Mouse (Mus musculus) neural tube, embryonic 12.5 days (tissue): ENCODE results near the gene Nfib. TPM values are rescaled to one million over a fixed set of nuclear protein-coding genes. Genes with fewer than 3 reads are reported as not detected.

Experiments
- ATAC-seq: fragments of 200-750 bp; cut with Nextera tagmentation; 2 replicates; pipeline ENCODE4 v1.8.0; 2017; ENCODE audit warnings: low read depth, mild to moderate bottlenecking, moderate TSS enrichment, moderate library complexity; ENCODE audit not compliant: low FRiP score
- H3K27ac ChIP-seq: fragments of 300-500 bp; sonication (generic); 2 replicates; pipeline ENCODE4 v1.5.1; 2016
- H3K27me3 ChIP-seq: fragments of 300-500 bp; sonication (generic); replicated peaks from 2 replicates; pipeline ENCODE4 v1.6.1; 2016; ENCODE audit warnings: mild to moderate bottlenecking
- H3K36me3 ChIP-seq: fragments of 300-500 bp; sonication (generic); 2 replicates; pipeline ENCODE4 v1.6.1; 2016; ENCODE audit warnings: mild to moderate bottlenecking
- H3K4me1 ChIP-seq: fragments of 300-500 bp; sonication (generic); 2 replicates; pipeline ENCODE4 v1.6.1; 2016
- H3K4me2 ChIP-seq: fragments of 300-500 bp; sonication (generic); replicated peaks from 2 replicates; pipeline ENCODE4 v1.6.1; 2016; ENCODE audit warnings: mild to moderate bottlenecking
- H3K4me3 ChIP-seq: fragments of 300-500 bp; sonication (generic); 2 replicates; pipeline ENCODE4 v1.5.1; 2016
- H3K9ac ChIP-seq: fragments of 300-500 bp; sonication (generic); 2 replicates; pipeline ENCODE4 v1.6.1; 2016; ENCODE audit warnings: mild to moderate bottlenecking
- H3K9me3 ChIP-seq: fragments of 300-500 bp; sonication (generic); 2 replicates; pipeline ENCODE4 v1.6.1; 2016; ENCODE audit warnings: mild to moderate bottlenecking
- WGBS: fragments of 180-500 bp; shearing (Covaris S2); methylation state at CpG from one replicate; pipeline ENCODE4 v1.1.7; 2016; 5-methylcytosine and 5-hydroxymethylcytosine counted together
- polyA plus RNA-seq: library from polyadenylated mRNA; unstranded; fragments of >200 nt; fragmentation: Nextera tagmentation; extraction: Ambion mirVana; gene quantifications from 2 replicates; pipeline ENCODE4 v1.2.1, GENCODE M21; 2016

Nfib gene
- polyA plus RNA-seq, 1 experiment from 2014 or later, result 51.0 TPM

DNA sequence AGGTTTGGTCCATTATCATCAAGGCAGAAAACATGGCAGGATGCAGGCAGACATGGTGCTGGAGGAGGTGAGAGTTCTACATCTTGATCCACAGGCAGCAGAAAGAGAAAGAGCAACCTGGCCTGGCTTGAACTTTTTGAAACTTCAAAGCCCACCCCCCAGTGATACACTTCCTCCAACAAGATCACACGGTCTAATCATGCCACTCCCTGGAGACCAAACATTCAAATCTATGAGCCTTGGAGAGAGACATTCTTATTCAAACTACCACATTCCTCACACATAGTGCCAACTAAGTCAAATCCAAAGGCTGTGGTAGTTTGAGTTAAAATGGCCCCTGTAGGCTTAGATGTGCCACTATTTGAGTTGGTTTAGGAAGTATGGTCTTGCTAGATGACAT is 104.9 kb downstream of the Nfib start:
- H3K9ac ChIP-seq, result no peak overlapping the region

DNA sequence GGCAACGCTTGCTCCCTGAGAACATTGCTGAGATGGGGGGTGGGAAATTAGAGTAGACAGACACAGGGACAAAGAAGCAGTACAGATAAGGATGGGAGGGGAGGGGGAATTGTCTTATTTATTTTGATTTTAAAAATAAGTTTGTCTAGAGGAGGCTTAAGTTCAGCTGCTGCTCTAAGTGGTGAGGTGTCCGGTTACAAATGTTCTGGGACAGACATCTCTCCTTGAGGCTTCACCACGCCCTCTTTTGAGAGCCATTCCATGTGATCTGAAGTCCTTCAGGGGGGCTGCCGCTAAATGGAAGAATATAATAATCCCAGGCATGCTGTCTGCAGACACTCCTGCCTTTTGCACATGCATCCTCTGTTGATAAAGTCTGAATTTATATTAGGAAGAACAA is 107.1 kb downstream of the Nfib start:
- H3K27ac ChIP-seq, result no peak overlapping the region
- H3K27me3 ChIP-seq, result no peaks in the 10 kb centered on the region
- no peak for ATAC-seq

More for the DNA sequence above, 104.9 kb downstream of the Nfib start:
- no peaks in the 10 kb centered on the region for H3K36me3 ChIP-seq
- no peak for ATAC-seq
- 0 out of 2 replicates have a peak, but pooled peaks cover 4% of the 10 kb centered on the region for H3K9me3 ChIP-seq
- H3K4me3 ChIP-seq, result no peak overlapping the region
- H3K27ac ChIP-seq, result no peak overlapping the region
- H3K4me1 ChIP-seq, result 0 out of 2 replicates have a peak, but pooled peaks cover 9% of the 10 kb centered on the region
- H3K27me3 ChIP-seq, result no peaks in the 10 kb centered on the region
- H3K4me2 ChIP-seq, result no peak overlapping the region
- WGBS, result 86% methylated on average over 1 of the region's 1 CpGs

DNA sequence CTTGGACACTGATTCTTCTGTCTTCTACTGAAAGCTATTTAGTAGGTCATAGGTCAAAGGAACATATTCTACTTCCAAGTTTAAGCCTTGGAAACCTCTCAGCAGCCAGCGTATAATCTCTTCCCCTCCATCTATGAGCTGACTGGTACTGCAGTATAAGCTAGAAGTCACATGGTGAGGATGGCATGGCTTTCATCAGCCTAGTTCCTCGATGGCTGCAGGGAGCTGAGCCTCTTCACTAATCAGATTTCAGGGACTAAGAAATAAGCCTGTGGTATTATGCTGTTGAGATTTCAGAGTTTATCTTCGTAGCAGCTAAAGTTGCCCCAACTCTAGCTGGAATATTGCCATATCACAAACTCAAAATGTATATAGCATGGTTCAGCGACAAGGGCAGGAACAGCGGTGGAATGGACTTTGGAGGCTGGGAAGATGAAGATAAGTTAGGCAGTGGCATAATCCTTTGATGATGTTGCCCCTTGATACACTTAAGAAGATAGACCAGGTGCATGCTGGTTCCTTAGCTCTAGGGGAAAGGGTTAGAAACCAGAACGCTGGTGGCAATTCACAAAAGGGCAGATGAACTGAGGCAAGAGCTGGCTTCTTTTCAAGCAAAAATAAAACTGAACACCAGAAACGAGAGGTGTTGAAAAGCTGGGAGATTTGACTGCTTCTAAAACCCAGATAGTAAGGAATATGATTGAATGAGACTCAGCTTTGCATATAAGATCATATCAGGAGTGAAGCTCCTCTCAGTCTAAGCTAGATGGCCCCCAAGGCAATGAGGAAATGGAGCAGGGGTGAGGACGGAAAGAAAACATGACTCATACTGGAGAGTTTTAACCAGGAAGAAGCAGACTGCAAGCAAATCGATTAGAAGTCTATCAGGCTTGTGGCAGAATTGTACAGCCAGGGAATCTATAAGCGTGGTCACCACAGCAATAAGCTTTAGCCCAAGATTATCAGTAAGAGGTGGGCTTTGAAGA is 111.6 kb downstream of the Nfib start:
- no peak overlapping the region for H3K4me2 ChIP-seq
- no peak overlapping the region for H3K27ac ChIP-seq
- 89% methylated on average over 10 of the region's 10 CpGs for WGBS
- no peaks in the 10 kb centered on the region for H3K9me3 ChIP-seq
- H3K36me3 ChIP-seq, result no peaks in the 10 kb centered on the region
- no peak overlapping the region for H3K9ac ChIP-seq
- no peak for ATAC-seq
- no peak overlapping the region for H3K4me3 ChIP-seq
- H3K4me1 ChIP-seq, result no peaks in the 10 kb centered on the region
- no peaks in the 10 kb centered on the region for H3K27me3 ChIP-seq

More for the DNA sequence above, 107.1 kb downstream of the Nfib start:
- Histone ChIP-seq H3K4me2 (no peak overlapping the region), H3K9ac (no peak overlapping the region), H3K9me3 (0 out of 2 replicates have a peak, but pooled peaks cover 4% of the 10 kb centered on the region), H3K4me1 (no peaks in the 10 kb centered on the region), H3K36me3 (no peaks in the 10 kb centered on the region), H3K4me3 (no peak overlapping the region)
- 78% methylated on average over 4 of the region's 4 CpGs for WGBS

DNA sequence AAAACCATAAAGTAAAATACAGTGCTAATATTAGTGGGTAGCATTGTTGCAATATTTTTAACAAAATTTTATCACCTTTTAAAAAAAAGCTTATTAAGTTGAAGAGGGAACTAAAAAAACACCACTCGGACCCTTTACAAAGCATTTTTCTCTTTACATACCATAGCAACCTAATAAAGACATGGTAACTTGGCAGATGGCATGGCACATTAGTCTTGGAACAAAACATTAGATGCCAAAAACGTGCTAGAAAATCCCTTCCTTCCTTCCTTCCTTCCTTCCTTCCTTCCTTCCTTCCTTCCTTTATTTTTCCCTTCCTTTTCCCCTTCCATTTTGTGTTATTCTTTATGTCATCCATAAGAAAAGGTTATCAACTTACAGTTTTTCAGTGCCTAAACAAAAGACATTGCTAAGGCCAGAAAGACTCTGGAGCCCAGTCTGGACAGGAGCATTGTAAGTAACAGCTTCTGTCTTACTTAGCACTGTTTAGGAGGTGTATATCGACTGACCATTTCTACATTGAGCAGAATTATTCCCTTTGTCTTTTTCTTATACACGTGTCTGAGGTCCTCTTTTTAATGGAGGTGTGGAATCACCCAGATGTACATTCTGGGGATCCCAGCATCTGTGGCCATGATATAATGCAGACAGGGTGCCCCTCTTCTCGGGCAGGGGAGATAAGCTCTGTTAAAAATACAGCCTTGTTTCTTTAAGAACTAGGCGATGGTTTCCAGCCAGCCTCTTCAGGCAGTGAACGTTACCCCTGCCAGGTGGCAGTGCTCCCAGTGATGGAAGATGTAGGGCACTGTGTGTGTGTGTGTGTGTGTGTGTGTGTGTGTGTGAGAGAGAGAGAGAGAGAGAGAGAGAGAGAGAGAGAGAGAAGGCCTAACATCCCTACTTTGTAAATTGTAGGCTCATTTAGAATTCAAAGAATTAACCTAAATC is 113.2 kb downstream of the Nfib start:
- Histone ChIP-seq H3K27ac (no peak overlapping the region), H3K36me3 (no peaks in the 10 kb centered on the region), H3K9ac (no peak overlapping the region), H3K27me3 (no peaks in the 10 kb centered on the region), H3K9me3 (no peaks in the 10 kb centered on the region), H3K4me2 (no peak overlapping the region), H3K4me1 (no peaks in the 10 kb centered on the region), H3K4me3 (no peak overlapping the region)
- 43% methylated on average over 7 of the region's 7 CpGs for WGBS
- no peak for ATAC-seq

DNA sequence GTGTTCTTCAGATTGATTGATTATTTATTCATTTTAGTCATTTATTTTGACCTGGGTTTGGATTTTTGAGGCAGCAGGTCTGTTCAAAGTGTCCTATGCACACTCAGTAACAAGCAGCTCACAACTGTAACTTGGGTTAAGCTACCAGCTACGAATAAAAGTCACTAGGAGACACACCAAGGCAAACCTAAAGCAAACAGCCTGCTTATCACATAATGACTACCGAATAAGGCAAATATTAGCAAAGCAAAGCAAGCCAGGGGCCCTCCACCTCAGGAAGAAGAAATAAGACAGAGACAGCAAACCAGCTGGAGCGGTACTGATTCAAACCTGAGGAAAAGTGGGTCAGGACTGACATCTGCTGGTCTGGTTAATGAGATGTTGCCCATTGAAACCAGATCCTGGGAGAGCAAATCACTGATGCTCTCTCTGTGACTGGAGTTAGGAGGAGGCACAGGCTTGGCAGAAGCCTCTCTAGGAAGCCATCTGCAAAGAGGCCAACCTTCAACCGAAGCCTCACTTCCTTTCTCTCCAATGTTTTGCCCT is 116.1 kb downstream of the Nfib start:
- no peaks in the 10 kb centered on the region for H3K27me3 ChIP-seq
- no peaks in the 10 kb centered on the region for H3K36me3 ChIP-seq
- peaks cover 3% of the 10 kb centered on the region; the same call in 1 of the 2 replicates for H3K4me1 ChIP-seq
- H3K9me3 ChIP-seq, result no peaks in the 10 kb centered on the region
- H3K9ac ChIP-seq, result no peak overlapping the region
- H3K4me2 ChIP-seq, result no peak overlapping the region
- WGBS, result 48% methylated on average over 4 of the region's 4 CpGs
- H3K4me3 ChIP-seq, result no peak overlapping the region
- no peak overlapping the region for H3K27ac ChIP-seq
- peak; percentile 58; the same call in 1 of the 2 replicates for ATAC-seq

DNA sequence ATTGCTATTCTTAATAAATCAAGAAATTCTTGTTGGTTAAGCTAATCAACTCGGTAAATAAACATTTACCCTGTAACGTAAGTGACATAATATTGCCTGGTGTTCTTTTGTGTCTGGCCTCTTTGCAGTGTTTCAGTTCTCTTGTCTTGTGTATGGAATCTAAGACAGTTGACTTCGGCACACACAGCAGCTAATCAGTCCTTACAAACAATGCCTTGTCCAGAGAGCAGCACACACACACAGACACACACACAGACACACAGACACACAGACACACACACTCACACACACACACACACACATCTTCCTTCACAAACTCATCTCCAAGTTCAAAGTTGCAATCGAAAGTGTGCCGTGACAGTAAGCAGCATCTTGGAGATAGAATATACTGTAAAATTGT is 116.8 kb downstream of the Nfib start:
- Histone ChIP-seq H3K9me3 (no peaks in the 10 kb centered on the region), H3K9ac (no peak overlapping the region), H3K4me1 (peaks cover 3% of the 10 kb centered on the region; the same call in 1 of the 2 replicates), H3K27me3 (no peaks in the 10 kb centered on the region), H3K36me3 (no peaks in the 10 kb centered on the region), H3K4me2 (no peak overlapping the region), H3K4me3 (no peak overlapping the region), H3K27ac (no peak overlapping the region)
- ATAC-seq, result no peak
- WGBS, result 83% methylated on average over 5 of the region's 5 CpGs

DNA sequence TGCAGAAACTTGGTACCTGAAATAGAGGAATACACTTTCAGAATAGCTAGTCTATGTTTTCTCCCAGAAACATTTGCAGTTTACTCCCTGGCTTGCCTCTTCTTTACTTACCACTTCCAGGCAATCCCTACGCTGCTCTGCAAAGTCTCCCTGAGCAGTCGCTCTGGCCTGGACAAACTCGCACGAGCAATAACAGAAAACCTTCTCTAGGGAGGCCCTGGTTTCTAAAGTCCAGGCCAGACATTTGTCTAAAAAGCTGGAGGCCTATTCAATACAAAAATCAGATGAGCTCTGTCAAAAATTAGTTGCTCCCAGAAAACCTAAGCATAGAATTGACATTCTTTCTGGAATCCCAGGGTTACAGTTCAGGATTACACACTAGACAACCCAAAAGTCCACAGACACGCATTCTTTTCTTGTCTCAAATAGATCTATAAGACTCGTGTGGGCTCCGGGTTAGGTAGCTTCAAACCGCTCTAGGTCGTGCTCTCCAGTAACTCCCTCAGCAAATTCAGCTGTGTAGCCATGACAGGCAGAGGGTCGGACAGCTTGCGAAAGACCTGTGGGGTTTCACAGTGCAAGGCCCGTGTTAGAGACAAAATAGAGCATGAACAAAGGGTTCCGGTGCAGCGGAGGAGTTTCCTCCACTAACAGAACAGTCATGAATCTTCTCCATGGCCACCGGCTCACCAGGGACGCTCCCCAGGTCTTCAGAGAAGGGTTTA is 118.2 kb downstream of the Nfib start:
- H3K9ac ChIP-seq, result no peak overlapping the region
- 72% methylated on average over 16 of the region's 16 CpGs for WGBS
- H3K4me2 ChIP-seq, result no peak overlapping the region
- H3K4me1 ChIP-seq, result peaks cover 3% of the 10 kb centered on the region; the same call in 1 of the 2 replicates
- no peaks in the 10 kb centered on the region for H3K9me3 ChIP-seq
- H3K36me3 ChIP-seq, result no peaks in the 10 kb centered on the region
- H3K4me3 ChIP-seq, result no peak overlapping the region
- no peak overlapping the region for H3K27ac ChIP-seq
- no peaks in the 10 kb centered on the region for H3K27me3 ChIP-seq
- ATAC-seq, result no peak

DNA sequence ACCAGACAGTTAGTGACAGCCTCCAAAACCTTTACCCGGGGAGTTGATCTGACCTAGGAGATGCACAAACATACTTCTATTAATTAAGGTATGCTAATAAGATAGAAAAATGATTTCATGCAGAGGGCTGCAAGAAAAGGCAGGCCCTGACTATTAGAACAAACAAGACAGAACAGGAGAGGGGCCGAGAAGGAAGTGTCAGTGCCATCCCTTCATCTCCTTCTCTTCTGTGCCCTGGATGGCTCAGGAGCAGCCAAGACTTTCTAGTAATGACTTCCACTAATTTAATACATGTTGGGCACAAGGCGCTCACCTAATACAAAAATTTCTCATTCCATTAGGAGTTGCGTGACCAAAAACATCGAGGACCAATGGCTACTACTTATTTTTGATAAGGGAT is 118.9 kb downstream of the Nfib start:
- H3K9ac ChIP-seq, result no peak overlapping the region
- H3K27me3 ChIP-seq, result no peaks in the 10 kb centered on the region
- no peak overlapping the region for H3K4me3 ChIP-seq
- no peak for ATAC-seq
- no peak overlapping the region for H3K27ac ChIP-seq
- H3K4me2 ChIP-seq, result no peak overlapping the region
- H3K9me3 ChIP-seq, result no peaks in the 10 kb centered on the region
- 89% methylated on average over 5 of the region's 5 CpGs for WGBS
- H3K4me1 ChIP-seq, result peaks cover 3% of the 10 kb centered on the region; the same call in 1 of the 2 replicates
- no peaks in the 10 kb centered on the region for H3K36me3 ChIP-seq

DNA sequence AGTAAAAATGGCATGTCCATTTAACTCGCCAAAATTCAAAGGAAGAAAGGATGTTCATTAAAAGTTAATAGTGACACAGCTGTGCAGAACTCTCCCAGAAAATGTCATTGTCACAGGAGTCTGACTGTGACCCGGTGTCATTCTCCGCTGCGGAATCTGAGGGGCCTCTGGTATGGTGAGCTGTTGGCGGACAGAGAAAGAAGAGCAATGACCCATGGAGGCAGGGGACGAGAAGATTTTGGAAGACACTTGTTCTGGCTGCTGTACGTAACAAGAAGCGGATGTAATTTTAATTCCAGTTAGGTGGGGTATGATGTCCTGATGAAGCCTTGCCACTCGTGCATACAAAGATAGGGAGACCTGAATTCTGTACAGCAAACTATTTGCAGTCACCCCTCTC is 120.0 kb downstream of the Nfib start:
- H3K4me3 ChIP-seq, result no peak overlapping the region
- no peak overlapping the region for H3K27ac ChIP-seq
- peaks cover 3% of the 10 kb centered on the region; the same call in 1 of the 2 replicates for H3K4me1 ChIP-seq
- H3K27me3 ChIP-seq, result no peaks in the 10 kb centered on the region
- H3K4me2 ChIP-seq, result no peak overlapping the region
- no peaks in the 10 kb centered on the region for H3K36me3 ChIP-seq
- no peak overlapping the region for H3K9ac ChIP-seq
- H3K9me3 ChIP-seq, result no peaks in the 10 kb centered on the region
- WGBS, result 64% methylated on average over 9 of the region's 9 CpGs
- ATAC-seq, result 0 out of 2 replicates have a peak, but pooled peaks have one; percentile 9

DNA sequence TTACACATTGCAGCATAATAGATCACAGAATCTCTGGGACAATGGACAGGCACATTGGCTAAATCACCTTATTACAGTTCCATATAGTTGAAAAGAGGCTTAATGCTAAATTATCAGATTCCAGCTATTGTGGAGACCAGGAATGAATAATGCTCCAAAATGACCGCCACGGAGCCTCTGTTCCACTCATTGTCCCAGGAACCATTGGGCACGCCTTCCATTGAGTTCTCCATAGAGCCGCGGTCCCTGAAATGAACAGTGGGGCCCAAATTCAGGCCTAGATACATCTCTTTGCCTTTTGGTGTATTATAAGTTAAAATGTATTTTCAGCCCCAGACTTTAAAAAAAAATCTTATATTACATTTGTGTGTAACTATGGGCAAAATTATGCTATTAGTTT is 120.5 kb downstream of the Nfib start:
- WGBS, result 66% methylated on average over 5 of the region's 5 CpGs
- Histone ChIP-seq H3K27me3 (no peaks in the 10 kb centered on the region), H3K4me1 (peaks cover 3% of the 10 kb centered on the region; the same call in 1 of the 2 replicates), H3K36me3 (no peaks in the 10 kb centered on the region), H3K9me3 (no peaks in the 10 kb centered on the region), H3K4me2 (no peak overlapping the region), H3K4me3 (no peak overlapping the region), H3K27ac (no peak overlapping the region), H3K9ac (no peak overlapping the region)
- ATAC-seq, result no peak

DNA sequence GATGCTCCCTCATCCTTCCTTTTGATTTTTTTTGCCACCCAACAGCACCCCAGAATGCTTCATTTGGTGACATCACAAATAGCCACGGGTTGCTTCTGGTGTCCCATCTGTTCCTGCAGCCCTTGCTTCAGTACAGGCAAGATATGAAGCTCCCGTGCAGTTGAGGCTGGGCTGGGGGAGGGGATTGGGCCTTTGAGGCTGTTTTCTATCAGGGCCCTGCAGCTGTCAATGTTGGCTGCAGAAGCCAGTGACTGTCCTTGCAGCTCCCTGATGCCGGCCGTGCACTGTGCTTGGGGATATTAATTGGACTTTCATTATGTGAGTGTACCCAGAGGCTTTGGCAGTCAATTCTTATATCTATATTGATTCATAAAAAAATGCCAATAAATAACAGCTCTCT is 121.0 kb downstream of the Nfib start:
- Histone ChIP-seq H3K4me3 (no peak overlapping the region), H3K27me3 (no peaks in the 10 kb centered on the region), H3K4me1 (peaks cover 3% of the 10 kb centered on the region; the same call in 1 of the 2 replicates), H3K9me3 (no peaks in the 10 kb centered on the region), H3K9ac (no peak overlapping the region), H3K36me3 (no peaks in the 10 kb centered on the region), H3K4me2 (no peak overlapping the region), H3K27ac (no peak overlapping the region)
- 0 out of 2 replicates have a peak, but pooled peaks have one; percentile 48 for ATAC-seq
- WGBS, result 42% methylated on average over 4 of the region's 4 CpGs
